Mouse (Mus musculus) midbrain, postnatal 0 days (tissue): ENCODE measurements around the gene Dach1. TPM values are rescaled to one million over a fixed set of nuclear protein-coding genes. Genes with fewer than 3 reads are reported as not detected.
A peak's percentile ranks its signal among the peaks of the same experiment; 100 is the strongest.

Source experiments
- ATAC-seq: fragments of 200-750 bp; cut with Nextera tagmentation; 2 replicates; pipeline ENCODE4 v1.8.0; 2017; ENCODE audit warnings: moderate number of reproducible peaks, mild to moderate bottlenecking, moderate TSS enrichment, moderate library complexity; ENCODE audit not compliant: low FRiP score
- DNase-seq: peaks from one replicate; pipeline ENCODE4 v3.0.0-alpha.2; 2015; ENCODE audit warnings: low spot score
- H3K27ac ChIP-seq: fragments of 300-500 bp; sonication (generic); 2 replicates; pipeline ENCODE4 v1.5.1; 2014; ENCODE audit warnings: low read depth, mild to moderate bottlenecking, low read length, mixed read lengths
- H3K27me3 ChIP-seq: fragments of 300-500 bp; sonication (generic); 2 replicates; pipeline ENCODE4 v1.6.1; 2014; ENCODE audit warnings: low read length, control low read depth, mixed read lengths; ENCODE audit not compliant: insufficient read depth
- H3K36me3 ChIP-seq: fragments of 300-500 bp; sonication (generic); 2 replicates; pipeline ENCODE4 v1.6.1; 2014; ENCODE audit warnings: low read length, control low read depth, mixed read lengths; ENCODE audit not compliant: insufficient read depth
- H3K4me1 ChIP-seq: fragments of 300-500 bp; sonication (generic); 2 replicates; pipeline ENCODE4 v1.6.1; 2014; ENCODE audit warnings: mild to moderate bottlenecking, control low read depth, antibody characterized with exemption, low read length, mixed read lengths; ENCODE audit not compliant: insufficient read depth
- H3K4me2 ChIP-seq: fragments of 300-500 bp; sonication (generic); 2 replicates; pipeline ENCODE4 v1.6.1; 2014; ENCODE audit warnings: low read depth, mild to moderate bottlenecking, low read length, mixed read lengths; ENCODE audit not compliant: poor library complexity, severe bottlenecking
- H3K4me3 ChIP-seq: fragments of 300-500 bp; sonication (generic); 2 replicates; pipeline ENCODE4 v1.5.1; 2014; ENCODE audit warnings: low read depth, mild to moderate bottlenecking, low read length, moderate library complexity
- H3K9ac ChIP-seq: fragments of 300-500 bp; sonication (generic); replicated peaks from 2 replicates; pipeline ENCODE4 v1.6.1; 2014; ENCODE audit warnings: mild to moderate bottlenecking, low read length, moderate library complexity, mixed read lengths; ENCODE audit not compliant: poor library complexity, severe bottlenecking
- H3K9me3 ChIP-seq: fragments of 300-500 bp; sonication (generic); 2 replicates; pipeline ENCODE4 v1.6.1; 2016; ENCODE audit warnings: low read length, control low read depth
- CTCF ChIP-seq: IDR thresholded peaks from 2 replicates; pipeline ENCODE4 v1.5.1; 2016; ENCODE audit warnings: antibody characterized with exemption, mild to moderate bottlenecking
- WGBS: fragments of 180-500 bp; shearing (Covaris S2); extraction: QIAGEN DNeasy Blood & Tissue Kit; methylation state at CpG from one replicate; pipeline ENCODE4 v1.1.7; 2014; 5-methylcytosine and 5-hydroxymethylcytosine counted together
- polyA plus RNA-seq: library from polyadenylated mRNA; unstranded; fragments of >200 nt; fragmentation: Nextera tagmentation; extraction: Ambion mirVana; gene quantifications from 2 replicates; pipeline ENCODE4 v1.2.1, GENCODE M21; 2015
- total RNA-seq: library from RNA; depleted of rRNA; stranded (reverse); fragments of >200 nt; gene quantifications from 2 replicates; pipeline ENCODE4 v1.2.3, GENCODE M21; 2014

The Dach1 gene
- total and polyA plus RNA-seq, 2 experiments from 2014 or later: 6.4 to 14.5 TPM

GRCm38 (mm10) chr14:98168908-98169401 is 610 bp downstream of the Dach1 start:
- Histone ChIP-seq H3K9me3 (no peaks in the 10 kb centered on the region), H3K4me3 (peak overlapping the region; percentile 86), H3K36me3 (no peaks in the 10 kb centered on the region), H3K4me2 (peak overlapping the region; percentile 94), H3K27me3 (no peaks in the 10 kb centered on the region), H3K4me1 (peaks cover 4% of the 10 kb centered on the region; the same call in 1 of the 2 replicates), H3K9ac (peak overlapping the region; percentile 76), H3K27ac (peak overlapping the region; percentile 75)
- peak; percentile 36 for ATAC-seq
- no peak for DNase-seq
- no peak; the same call in 1 of the 2 replicates for TF ChIP-seq CTCF
- WGBS: 1% methylated on average over 44 of the region's 45 CpGs

- peak; percentile 59 for ATAC-seq
- Histone ChIP-seq H3K9ac (peak overlapping the region; percentile 76), H3K4me1 (peaks cover 4% of the 10 kb centered on the region; the same call in 1 of the 2 replicates), H3K4me2 (peak overlapping the region; percentile 94), H3K36me3 (no peaks in the 10 kb centered on the region), H3K4me3 (peak overlapping the region; percentile 86), H3K27me3 (no peaks in the 10 kb centered on the region), H3K9me3 (no peaks in the 10 kb centered on the region), H3K27ac (peak overlapping the region; percentile 75)
- TF ChIP-seq CTCF: 0 out of 2 replicates have a peak, but pooled peaks have one; percentile 0
- no peak for DNase-seq
- under 1% methylated on average over 47 of the region's 48 CpGs for WGBS
Measured at GRCm38 (mm10) chr14:98168039-98168907, 1.3 kb downstream of the Dach1 start.

- DNase-seq (peak; percentile 51), ATAC-seq (peak; percentile 47)
- no peaks in the 10 kb centered on the region for H3K27me3 ChIP-seq
- peaks cover 4% of the 10 kb centered on the region; the same call in 1 of the 2 replicates for H3K4me1 ChIP-seq
- peak overlapping the region; percentile 75 for H3K27ac ChIP-seq
- H3K4me2 ChIP-seq: peak overlapping the region; percentile 94
- under 1% methylated on average over 33 of the region's 33 CpGs for WGBS
- H3K36me3 ChIP-seq: no peaks in the 10 kb centered on the region
- peak; percentile 11; the same call in 1 of the 2 replicates for TF ChIP-seq CTCF
- H3K9ac ChIP-seq: peak overlapping the region; percentile 76
- H3K4me3 ChIP-seq: peak overlapping the region; percentile 86
- no peaks in the 10 kb centered on the region for H3K9me3 ChIP-seq
Measured at GRCm38 (mm10) chr14:98167186-98168038, 2.2 kb downstream of the Dach1 start.

GRCm38 (mm10) chr14:98166318-98166976 is 3.1 kb downstream of the Dach1 start:
- no peaks in the 10 kb centered on the region for H3K9me3 ChIP-seq
- no peaks in the 10 kb centered on the region for H3K27me3 ChIP-seq
- DNase-seq (peak; percentile 53), ATAC-seq (no peak)
- peak overlapping the region; percentile 86 for H3K4me3 ChIP-seq
- no peaks in the 10 kb centered on the region for H3K4me1 ChIP-seq
- no peak for TF ChIP-seq CTCF
- H3K9ac ChIP-seq: no peak overlapping the region
- no peaks in the 10 kb centered on the region for H3K36me3 ChIP-seq
- WGBS: 44% methylated on average over 10 of the region's 10 CpGs
- no peak overlapping the region for H3K27ac ChIP-seq
- H3K4me2 ChIP-seq: peak overlapping the region; percentile 94

GRCm38 (mm10) chr14:98156753-98157152 is 12.8 kb downstream of the Dach1 start:
- H3K27ac ChIP-seq: no peak overlapping the region
- 0 out of 2 replicates have a peak, but pooled peaks cover 2% of the 10 kb centered on the region for H3K4me1 ChIP-seq
- 32% methylated on average over 7 of the region's 7 CpGs for WGBS
- no peak for TF ChIP-seq CTCF
- no peaks in the 10 kb centered on the region for H3K9me3 ChIP-seq
- H3K36me3 ChIP-seq: no peaks in the 10 kb centered on the region
- H3K27me3 ChIP-seq: no peaks in the 10 kb centered on the region
- no peak overlapping the region for H3K4me2 ChIP-seq
- no peak overlapping the region for H3K9ac ChIP-seq
- no peak for ATAC-seq
- no peak overlapping the region for H3K4me3 ChIP-seq
- DNase-seq: no peak
